Mouse (Mus musculus): ENCODE measurements around the gene Pcca. TPM values are rescaled to one million over a fixed set of nuclear protein-coding genes. Genes with fewer than 3 reads are reported as not detected.

Pcca gene
- polyA plus RNA-seq, 1 experiment from 2014 or later = 27.7 TPM

DNA sequence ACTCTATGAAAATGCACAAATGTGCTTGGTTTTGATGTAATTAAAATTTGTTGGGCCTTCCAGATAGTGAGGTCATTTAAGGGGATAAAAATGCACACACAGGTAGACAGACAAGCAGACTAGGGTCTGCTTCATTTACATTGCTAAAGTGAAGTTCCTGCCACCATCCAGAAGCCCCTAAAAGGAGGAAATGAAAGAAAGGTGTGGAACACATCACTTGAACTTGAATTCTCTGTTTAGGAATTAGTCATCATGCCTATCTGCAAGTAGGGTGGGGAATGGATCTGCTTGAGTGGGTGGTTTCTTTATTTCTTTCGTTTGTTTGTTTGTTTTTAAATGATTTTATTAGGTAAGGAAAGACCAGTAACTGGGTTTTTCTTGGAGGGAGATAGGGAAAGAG is 166.2 kb downstream of the Pcca start:
- H3K9me3 ChIP-seq (ENCODE audit: control insufficient read depth, low read length) = no peaks in the 10 kb centered on the region
- no peak overlapping the region for H3K4me3 ChIP-seq (ENCODE audit: low read depth, low read length)
- H3K27me3 ChIP-seq (ENCODE audit: control insufficient read depth, insufficient read depth, low read length) = no peaks in the 10 kb centered on the region
- WGBS = 85% methylated on average over 1 of the region's 1 CpGs
- H3K27ac ChIP-seq (ENCODE audit: low read depth, low read length) = no peak overlapping the region
- H3K4me2 ChIP-seq (ENCODE audit: low read depth, low read length) = no peak overlapping the region
- H3K36me3 ChIP-seq (ENCODE audit: control insufficient read depth, insufficient read depth, low read length) = no peaks in the 10 kb centered on the region
- ATAC-seq (ENCODE audit: low read depth) = no peak
- no peak overlapping the region for H3K9ac ChIP-seq (replicated peaks; ENCODE audit: low read depth, low read length)
- H3K4me1 ChIP-seq (ENCODE audit: control insufficient read depth, insufficient read depth, low read length) = no peaks in the 10 kb centered on the region

DNA sequence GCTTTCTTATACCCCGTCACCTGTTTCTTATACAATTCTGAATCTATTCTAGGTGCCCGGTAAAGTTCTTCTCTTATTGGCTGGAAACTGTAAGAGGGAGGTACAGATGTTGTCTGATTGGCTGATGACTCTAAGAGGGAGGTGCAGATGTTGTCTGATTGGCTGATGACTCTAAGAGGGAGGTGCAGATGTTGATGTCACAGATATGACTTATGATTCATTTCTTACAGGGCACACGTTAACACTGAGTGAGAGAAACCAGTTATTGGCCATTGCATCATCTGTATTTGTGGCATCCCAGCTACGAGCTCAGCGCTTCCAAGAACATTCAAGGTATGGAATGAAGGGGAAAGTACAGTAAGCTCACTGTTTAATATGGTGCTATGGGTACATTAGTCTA is 179.7 kb downstream of the Pcca start:
- no peak for ATAC-seq (ENCODE audit: low read depth)
- H3K9me3 ChIP-seq (ENCODE audit: control insufficient read depth, low read length) = no peaks in the 10 kb centered on the region
- WGBS = 98% methylated on average over 5 of the region's 5 CpGs

DNA sequence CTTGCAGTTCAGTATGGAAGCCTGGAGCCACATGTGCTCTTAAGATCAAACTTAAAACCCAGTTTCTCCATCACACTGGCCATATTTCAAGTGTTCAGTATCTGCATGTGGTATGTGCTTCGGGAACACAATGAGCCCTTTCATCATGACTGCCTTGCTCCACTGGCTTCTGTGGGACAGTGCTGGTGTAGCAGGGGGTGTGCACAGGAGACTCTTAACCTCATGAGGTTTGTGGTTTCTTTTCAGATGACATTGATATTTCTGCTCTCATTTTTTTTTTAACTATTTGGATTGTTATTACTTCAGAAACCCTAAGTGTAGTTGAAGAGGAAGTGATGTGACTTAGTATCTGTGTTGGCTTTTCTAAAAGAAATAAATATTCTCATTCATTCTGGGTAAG is 180.8 kb downstream of the Pcca start:
- H3K4me1 ChIP-seq (ENCODE audit: control insufficient read depth, insufficient read depth, low read length) = no peaks in the 10 kb centered on the region
- 58% methylated on average over 1 of the region's 1 CpGs for WGBS
- H3K9ac ChIP-seq (replicated peaks; ENCODE audit: low read depth, low read length) = no peak overlapping the region
- H3K4me3 ChIP-seq (ENCODE audit: low read depth, low read length) = no peak overlapping the region
- ATAC-seq (ENCODE audit: low read depth) = no peak
- no peak overlapping the region for H3K4me2 ChIP-seq (ENCODE audit: low read depth, low read length)
- no peak overlapping the region for H3K27ac ChIP-seq (ENCODE audit: low read depth, low read length)
- H3K9me3 ChIP-seq (ENCODE audit: control insufficient read depth, low read length) = no peaks in the 10 kb centered on the region
- H3K36me3 ChIP-seq (ENCODE audit: control insufficient read depth, insufficient read depth, low read length) = no peaks in the 10 kb centered on the region
- no peaks in the 10 kb centered on the region for H3K27me3 ChIP-seq (ENCODE audit: control insufficient read depth, insufficient read depth, low read length)

More for the DNA sequence above, 179.7 kb downstream of the Pcca start:
- Histone ChIP-seq H3K9ac (replicated peaks; ENCODE audit: low read depth, low read length) (no peak overlapping the region), H3K36me3 (ENCODE audit: control insufficient read depth, insufficient read depth, low read length) (no peaks in the 10 kb centered on the region), H3K4me3 (ENCODE audit: low read depth, low read length) (no peak overlapping the region), H3K27ac (ENCODE audit: low read depth, low read length) (no peak overlapping the region), H3K4me2 (ENCODE audit: low read depth, low read length) (no peak overlapping the region), H3K4me1 (ENCODE audit: control insufficient read depth, insufficient read depth, low read length) (no peaks in the 10 kb centered on the region), H3K27me3 (ENCODE audit: control insufficient read depth, insufficient read depth, low read length) (no peaks in the 10 kb centered on the region)

DNA sequence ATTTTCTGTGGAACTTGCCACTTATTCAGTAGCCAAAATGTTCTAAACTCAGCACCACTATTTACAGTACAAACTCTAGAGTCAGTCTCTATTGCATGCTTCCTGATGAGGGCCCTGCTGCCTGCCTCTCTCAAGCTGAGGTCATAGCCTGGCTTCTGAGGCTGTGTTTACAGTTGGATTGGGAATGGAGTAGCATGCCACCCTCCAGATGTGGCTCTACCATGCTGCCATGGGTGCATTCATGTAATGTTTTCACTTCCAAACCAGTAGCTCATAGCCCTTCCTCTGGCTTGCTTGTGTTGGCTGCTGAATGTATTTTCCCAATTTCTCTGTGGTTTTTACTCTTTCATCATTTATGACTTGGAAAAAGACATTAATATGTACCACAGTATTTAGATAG is 181.9 kb downstream of the Pcca start:
- no peak overlapping the region for H3K27ac ChIP-seq (ENCODE audit: low read depth, low read length)
- no peaks in the 10 kb centered on the region for H3K27me3 ChIP-seq (ENCODE audit: control insufficient read depth, insufficient read depth, low read length)
- no peak for ATAC-seq (ENCODE audit: low read depth)
- no peaks in the 10 kb centered on the region for H3K36me3 ChIP-seq (ENCODE audit: control insufficient read depth, insufficient read depth, low read length)
- no peak overlapping the region for H3K4me2 ChIP-seq (ENCODE audit: low read depth, low read length)
- H3K4me1 ChIP-seq (ENCODE audit: control insufficient read depth, insufficient read depth, low read length) = 0 out of 2 replicates have a peak, but pooled peaks cover 4% of the 10 kb centered on the region
- no peak overlapping the region for H3K4me3 ChIP-seq (ENCODE audit: low read depth, low read length)
- H3K9ac ChIP-seq (replicated peaks; ENCODE audit: low read depth, low read length) = no peak overlapping the region
- H3K9me3 ChIP-seq (ENCODE audit: control insufficient read depth, low read length) = no peaks in the 10 kb centered on the region

DNA sequence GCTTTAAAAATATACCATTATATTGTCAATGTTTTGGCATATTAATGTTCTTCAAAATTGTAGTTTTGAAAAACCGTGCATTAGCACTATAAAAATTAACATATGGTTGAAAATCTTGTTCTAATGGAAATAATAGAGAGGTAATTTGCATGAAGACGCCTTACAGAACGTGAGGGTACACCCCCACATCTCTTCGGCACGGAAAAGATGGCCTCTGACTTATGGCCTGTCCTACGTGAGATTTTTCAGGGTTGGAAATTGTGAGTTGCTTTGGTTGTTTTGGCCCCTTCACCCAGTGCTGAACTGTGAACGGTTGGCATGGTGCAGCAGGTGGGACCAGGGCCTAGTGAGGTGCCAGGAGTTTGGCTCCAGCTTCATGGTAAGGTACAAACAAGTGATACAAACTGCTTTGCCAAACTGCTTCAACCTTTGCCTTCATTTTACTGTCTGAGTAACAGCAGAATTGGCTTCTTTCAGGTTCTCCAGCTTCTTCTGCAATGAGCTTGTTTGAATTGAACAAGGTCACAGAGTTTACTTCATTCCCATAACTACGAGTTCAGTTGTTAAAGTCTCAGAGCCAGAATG is 185.5 kb downstream of the Pcca start:
- Histone ChIP-seq H3K36me3 (ENCODE audit: control insufficient read depth, insufficient read depth, low read length) (no peaks in the 10 kb centered on the region), H3K27me3 (ENCODE audit: control insufficient read depth, insufficient read depth, low read length) (no peaks in the 10 kb centered on the region), H3K4me2 (ENCODE audit: low read depth, low read length) (no peak overlapping the region), H3K27ac (ENCODE audit: low read depth, low read length) (no peak overlapping the region), H3K4me3 (ENCODE audit: low read depth, low read length) (no peak overlapping the region), H3K9ac (replicated peaks; ENCODE audit: low read depth, low read length) (no peak overlapping the region), H3K4me1 (ENCODE audit: control insufficient read depth, insufficient read depth, low read length) (0 out of 2 replicates have a peak, but pooled peaks cover 9% of the 10 kb centered on the region), H3K9me3 (ENCODE audit: control insufficient read depth, low read length) (no peaks in the 10 kb centered on the region)
- 77% methylated on average over 8 of the region's 8 CpGs for WGBS
- no peak for ATAC-seq (ENCODE audit: low read depth)

DNA sequence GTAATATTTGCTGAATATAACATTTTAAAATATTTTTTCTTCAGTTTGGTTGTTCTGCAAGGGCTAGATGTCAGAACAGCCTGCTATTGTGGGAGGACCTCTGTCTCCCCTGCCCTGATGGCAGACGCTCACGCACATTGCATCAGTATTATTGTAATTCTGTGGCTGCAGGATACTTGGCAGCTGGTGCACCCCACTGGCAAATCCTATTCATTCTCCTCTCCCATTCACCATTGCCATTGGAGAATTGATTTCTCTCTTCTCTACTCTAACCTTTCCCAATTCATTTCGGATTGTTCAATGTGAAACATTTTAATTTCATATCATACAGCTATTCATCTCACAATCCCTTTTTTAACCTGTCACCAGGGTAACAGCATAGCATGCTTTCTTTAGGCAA is 186.9 kb downstream of the Pcca start:
- no peak overlapping the region for H3K27ac ChIP-seq (ENCODE audit: low read depth, low read length)
- H3K4me1 ChIP-seq (ENCODE audit: control insufficient read depth, insufficient read depth, low read length) = 0 out of 2 replicates have a peak, but pooled peaks cover 9% of the 10 kb centered on the region
- 9% methylated on average over 3 of the region's 3 CpGs for WGBS
- no peak overlapping the region for H3K9ac ChIP-seq (replicated peaks; ENCODE audit: low read depth, low read length)
- no peak overlapping the region for H3K4me3 ChIP-seq (ENCODE audit: low read depth, low read length)
- ATAC-seq (ENCODE audit: low read depth) = peak; percentile 84; the same call in 1 of the 2 replicates
- H3K27me3 ChIP-seq (ENCODE audit: control insufficient read depth, insufficient read depth, low read length) = no peaks in the 10 kb centered on the region
- H3K4me2 ChIP-seq (ENCODE audit: low read depth, low read length) = no peak overlapping the region
- H3K36me3 ChIP-seq (ENCODE audit: control insufficient read depth, insufficient read depth, low read length) = no peaks in the 10 kb centered on the region
- H3K9me3 ChIP-seq (ENCODE audit: control insufficient read depth, low read length) = no peaks in the 10 kb centered on the region

DNA sequence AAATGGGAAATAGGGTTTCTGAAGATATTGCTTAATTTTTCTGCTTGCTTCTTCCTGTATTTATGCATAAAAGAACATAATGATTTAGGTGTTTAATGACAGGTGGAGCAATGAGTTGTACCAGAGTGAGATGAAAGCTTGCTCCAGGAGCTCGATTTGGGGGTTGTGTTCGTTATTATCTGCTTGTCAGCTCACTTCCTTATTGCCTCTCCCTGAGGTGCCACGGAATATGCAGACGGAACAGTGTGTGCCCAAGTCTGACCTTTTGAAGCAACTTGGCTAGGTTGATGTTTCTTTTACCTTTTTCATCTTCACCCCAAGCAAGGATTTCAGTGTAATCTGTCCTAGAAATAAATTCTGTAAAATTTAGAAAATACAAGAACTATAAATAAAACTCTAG is 187.6 kb downstream of the Pcca start:
- Histone ChIP-seq H3K4me3 (ENCODE audit: low read depth, low read length) (no peak overlapping the region), H3K27me3 (ENCODE audit: control insufficient read depth, insufficient read depth, low read length) (no peaks in the 10 kb centered on the region), H3K4me2 (ENCODE audit: low read depth, low read length) (no peak overlapping the region), H3K9me3 (ENCODE audit: control insufficient read depth, low read length) (no peaks in the 10 kb centered on the region), H3K36me3 (ENCODE audit: control insufficient read depth, insufficient read depth, low read length) (no peaks in the 10 kb centered on the region), H3K9ac (replicated peaks; ENCODE audit: low read depth, low read length) (no peak overlapping the region), H3K27ac (ENCODE audit: low read depth, low read length) (no peak overlapping the region), H3K4me1 (ENCODE audit: control insufficient read depth, insufficient read depth, low read length) (0 out of 2 replicates have a peak, but pooled peaks cover 9% of the 10 kb centered on the region)
- no peak for ATAC-seq (ENCODE audit: low read depth)
- 12% methylated on average over 4 of the region's 4 CpGs for WGBS

DNA sequence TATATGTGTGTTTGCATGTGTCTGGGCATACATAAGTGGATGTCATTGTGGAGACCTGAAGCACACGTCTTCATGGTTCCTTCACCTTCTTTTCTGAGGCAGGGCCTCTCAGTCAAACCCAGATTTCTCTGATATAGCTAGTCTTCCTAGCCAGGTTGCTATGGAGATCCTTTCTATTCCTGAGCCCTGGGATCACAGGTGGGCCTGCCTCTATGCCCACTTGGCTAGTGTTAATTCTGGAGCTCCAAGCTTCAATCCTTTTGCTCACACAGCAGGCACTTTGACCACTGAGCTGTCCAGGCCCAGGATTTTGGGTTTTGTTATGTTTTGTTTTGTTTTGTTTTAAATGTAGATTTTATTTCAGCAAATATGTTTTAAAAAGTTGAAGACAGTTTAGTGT is 192.3 kb downstream of the Pcca start:
- no peaks in the 10 kb centered on the region for H3K9me3 ChIP-seq (ENCODE audit: control insufficient read depth, low read length)
- H3K4me1 ChIP-seq (ENCODE audit: control insufficient read depth, insufficient read depth, low read length) = 0 out of 2 replicates have a peak, but pooled peaks cover 4% of the 10 kb centered on the region
- WGBS = 92% methylated on average over 1 of the region's 1 CpGs
- no peak overlapping the region for H3K4me3 ChIP-seq (ENCODE audit: low read depth, low read length)
- ATAC-seq (ENCODE audit: low read depth) = no peak
- no peaks in the 10 kb centered on the region for H3K27me3 ChIP-seq (ENCODE audit: control insufficient read depth, insufficient read depth, low read length)
- no peak overlapping the region for H3K9ac ChIP-seq (replicated peaks; ENCODE audit: low read depth, low read length)
- no peaks in the 10 kb centered on the region for H3K36me3 ChIP-seq (ENCODE audit: control insufficient read depth, insufficient read depth, low read length)
- no peak overlapping the region for H3K27ac ChIP-seq (ENCODE audit: low read depth, low read length)
- H3K4me2 ChIP-seq (ENCODE audit: low read depth, low read length) = no peak overlapping the region

DNA sequence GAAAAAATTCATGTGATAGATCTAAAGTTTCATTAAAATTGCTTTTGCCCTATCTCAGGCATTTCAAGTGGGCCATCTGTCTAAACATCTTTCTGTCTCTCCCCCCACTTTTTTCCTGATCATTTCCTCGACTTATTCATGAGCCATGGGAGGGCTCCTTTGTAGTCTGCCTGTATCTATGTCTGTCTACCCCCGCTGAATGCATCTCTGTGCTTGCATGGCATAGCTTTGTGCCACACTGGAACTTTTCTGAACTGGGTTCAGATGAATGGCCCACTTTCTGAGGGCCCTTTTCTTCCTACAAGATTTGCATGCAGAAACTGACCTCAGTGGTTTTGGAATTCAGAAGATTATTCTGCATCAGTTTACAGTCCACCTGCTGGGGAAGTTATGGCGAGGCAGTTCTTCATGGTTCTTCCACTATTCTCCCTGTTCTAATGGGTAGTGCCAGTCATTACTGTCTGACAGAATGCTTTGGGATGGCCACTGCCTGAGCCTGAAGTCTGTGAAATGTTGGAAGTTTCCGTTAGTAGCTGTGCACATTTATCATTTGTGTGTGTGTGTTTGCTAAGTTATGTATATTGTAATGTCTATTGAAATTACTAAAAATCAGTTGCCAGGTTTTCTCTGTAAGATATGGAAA is 195.4 kb downstream of the Pcca start:
- Histone ChIP-seq H3K4me1 (ENCODE audit: control insufficient read depth, insufficient read depth, low read length) (no peaks in the 10 kb centered on the region), H3K9me3 (ENCODE audit: control insufficient read depth, low read length) (no peaks in the 10 kb centered on the region), H3K9ac (replicated peaks; ENCODE audit: low read depth, low read length) (no peak overlapping the region), H3K27ac (ENCODE audit: low read depth, low read length) (no peak overlapping the region), H3K4me3 (ENCODE audit: low read depth, low read length) (no peak overlapping the region), H3K4me2 (ENCODE audit: low read depth, low read length) (no peak overlapping the region), H3K36me3 (ENCODE audit: control insufficient read depth, insufficient read depth, low read length) (no peaks in the 10 kb centered on the region), H3K27me3 (ENCODE audit: control insufficient read depth, insufficient read depth, low read length) (no peaks in the 10 kb centered on the region)
- 33% methylated on average over 4 of the region's 4 CpGs for WGBS
- no peak for ATAC-seq (ENCODE audit: low read depth)

Measured in neural tube, embryonic 14.5 days (tissue).